Mouse (Mus musculus) liver, embryonic 14.5 days (tissue): ENCODE measurements around the gene Nap1l5. TPM values are rescaled to one million over a fixed set of nuclear protein-coding genes. Genes with fewer than 3 reads are reported as not detected.

Experiments
- ATAC-seq: fragments of 200-750 bp; cut with Nextera tagmentation; 2 replicates; pipeline ENCODE4 v1.8.0; 2017; ENCODE audit warnings: moderate number of reproducible peaks, mild to moderate bottlenecking, moderate library complexity; ENCODE audit not compliant: insufficient read depth
- DNase-seq, 3 experiments: peaks; one replicate each; pipeline ENCODE4 v3.0.0-alpha.2; 2012 to 2013; ENCODE audit warnings: low read depth in 3 of 3, low spot score in 3 of 3
- H3K27ac ChIP-seq: fragments of 300-500 bp; sonication (generic); 2 replicates; pipeline ENCODE4 v1.5.1; 2014; ENCODE audit warnings: moderate library complexity, mild to moderate bottlenecking, control low read depth, inconsistent platforms
- H3K27me3 ChIP-seq: fragments of 300-500 bp; sonication (generic); 2 replicates; pipeline ENCODE4 v1.6.1; 2014; ENCODE audit warnings: mild to moderate bottlenecking, low read length, moderate library complexity; ENCODE audit not compliant: control insufficient read depth, insufficient read depth
- H3K36me3 ChIP-seq: fragments of 300-500 bp; sonication (generic); replicated peaks from 2 replicates; pipeline ENCODE4 v1.6.1; 2014; ENCODE audit warnings: low read depth; ENCODE audit not compliant: control insufficient read depth, insufficient read depth
- H3K4me1 ChIP-seq, 2 experiments: fragments of 200-500 bp in 1 of 2; fragments of 300-500 bp in 1 of 2; sonication (generic) in 1 of 2; replicated peaks; 2 replicates each; pipeline ENCODE4 v1.6.1; 2012 to 2014; ENCODE audit warnings: antibody characterized with exemption in 1 of 2, inconsistent platforms in 1 of 2, low read length in 1 of 2; ENCODE audit not compliant: control insufficient read depth in 2 of 2, insufficient read depth in 2 of 2
- H3K4me2 ChIP-seq: fragments of 300-500 bp; sonication (generic); 2 replicates; pipeline ENCODE4 v1.6.1; 2014; ENCODE audit warnings: low read depth, mild to moderate bottlenecking, control low read depth, moderate library complexity
- H3K4me3 ChIP-seq, 2 experiments: fragments of 200-500 bp in 1 of 2; fragments of 300-500 bp in 1 of 2; sonication (generic) in 1 of 2; 2 replicates each; pipeline ENCODE4 v1.5.1; 2012 to 2014; ENCODE audit warnings: low read depth in 2 of 2, low read length in 2 of 2, mild to moderate bottlenecking in 2 of 2, control low read depth in 1 of 2, inconsistent platforms in 1 of 2, moderate library complexity in 1 of 2; ENCODE audit not compliant: insufficient read depth in 1 of 2
- H3K9ac ChIP-seq: fragments of 300-500 bp; sonication (generic); replicated peaks from 2 replicates; pipeline ENCODE4 v1.6.1; 2014; ENCODE audit warnings: mild to moderate bottlenecking, control low read depth, moderate library complexity
- H3K9me3 ChIP-seq: fragments of 300-500 bp; sonication (generic); 2 replicates; pipeline ENCODE4 v1.6.1; 2016; ENCODE audit warnings: low read length, mixed read lengths; ENCODE audit not compliant: control insufficient read depth
- CTCF ChIP-seq: IDR thresholded peaks from 2 replicates; pipeline ENCODE4 v1.5.1; 2016; ENCODE audit warnings: antibody characterized with exemption, low read depth, control low read depth
- EP300 ChIP-seq: IDR thresholded peaks from 2 replicates; pipeline ENCODE4 v1.6.1; 2016; ENCODE audit warnings: antibody characterized with exemption, low read depth
- WGBS: fragments of 180-500 bp; shearing (Covaris S2); extraction: QIAGEN DNeasy Blood & Tissue Kit; methylation state at CpG from one replicate; pipeline ENCODE4 v1.1.7; 2014; ENCODE audit not compliant: insufficient replicate concordance; 5-methylcytosine and 5-hydroxymethylcytosine counted together
- polyA plus RNA-seq, 2 experiments: library from polyadenylated mRNA; depleted of rRNA in 1 of 2; stranded (reverse) in 1 of 2; unstranded in 1 of 2; fragments of >200 nt; fragmentation: Nextera tagmentation in 1 of 2; extraction: Ambion mirVana in 1 of 2; gene quantifications; 2 replicates each; pipeline versions ENCODE4 v1.2.1 to v1.2.3; 2012 to 2014

Gene Nap1l5
- polyA plus RNA-seq, 2 experiments: 0.13 to 0.22 TPM

DNA sequence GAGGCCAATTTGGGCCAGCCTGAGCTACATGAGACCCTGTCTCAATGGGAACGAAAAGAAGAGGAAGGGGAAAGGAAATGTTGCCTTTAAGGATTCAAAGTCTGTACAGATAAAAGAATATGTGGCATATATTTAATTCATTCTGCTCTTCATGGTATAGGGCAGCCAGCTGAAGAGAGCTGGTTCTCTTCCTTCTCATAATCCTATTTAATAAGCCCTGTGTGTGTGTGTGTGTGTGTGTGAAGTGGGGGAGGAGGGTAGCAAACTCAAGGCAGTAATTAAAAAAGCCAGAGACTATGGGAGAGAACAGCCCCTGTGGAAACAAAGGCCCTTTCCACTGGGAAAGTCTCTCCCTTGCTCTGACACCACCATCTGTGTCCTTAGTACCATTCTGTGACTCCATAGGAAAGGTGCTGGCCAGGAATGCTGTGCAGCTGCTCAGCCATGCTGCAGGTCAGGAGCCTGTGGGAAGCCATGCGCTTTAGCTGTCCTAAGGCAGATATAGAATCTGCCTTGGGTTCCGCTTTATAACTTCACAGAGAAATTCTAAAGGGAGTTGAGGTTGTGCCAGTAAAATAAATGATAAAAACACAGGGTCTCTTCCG lies 43.1 kb downstream of the Nap1l5 start:
- Histone ChIP-seq H3K27ac (no peak overlapping the region), H3K9me3 (no peaks in the 10 kb centered on the region), H3K4me1 (no peaks in the 10 kb centered on the region), H3K4me2 (no peak overlapping the region), H3K27me3 (no peaks in the 10 kb centered on the region), H3K36me3 (no peaks in the 10 kb centered on the region), H3K9ac (no peak overlapping the region), H3K4me3 (no peak overlapping the region)
- TF ChIP-seq EP300 (no peak), CTCF (no peak)
- ATAC-seq: no peak
- 61% methylated on average over 4 of the region's 4 CpGs for WGBS
- DNase-seq: no peak

DNA sequence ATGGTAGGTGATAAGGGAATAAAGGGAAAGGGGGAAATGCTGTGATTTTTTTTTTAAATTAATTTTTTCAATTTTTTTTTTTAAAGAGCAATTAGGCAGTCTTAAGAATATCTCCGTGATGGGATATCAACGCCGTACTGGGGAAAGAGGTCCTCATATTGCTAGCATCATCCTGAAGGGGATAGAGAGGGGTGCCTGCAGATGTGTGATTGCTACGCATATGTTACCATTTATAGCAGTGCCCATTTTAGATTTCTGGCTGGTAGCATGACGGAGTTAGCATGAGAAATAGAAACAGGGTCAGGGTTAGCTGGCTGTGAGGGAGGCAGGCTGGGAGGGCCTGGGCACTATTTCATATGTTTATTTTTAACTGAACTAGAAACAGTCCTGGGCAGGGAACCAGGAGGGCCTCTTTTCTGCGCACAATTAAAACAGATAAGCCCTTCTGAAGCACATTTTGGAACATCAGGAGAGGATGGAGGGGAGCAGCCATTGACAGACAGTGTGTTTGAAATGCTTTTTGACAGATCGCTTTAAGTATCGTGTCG lies 44.4 kb downstream of the Nap1l5 start:
- Histone ChIP-seq H3K9me3 (no peaks in the 10 kb centered on the region), H3K4me3 (no peak overlapping the region), H3K27ac (no peak overlapping the region), H3K9ac (no peak overlapping the region), H3K36me3 (no peaks in the 10 kb centered on the region), H3K27me3 (no peaks in the 10 kb centered on the region), H3K4me2 (no peak overlapping the region), H3K4me1 (no peaks in the 10 kb centered on the region)
- 69% methylated on average over 9 of the region's 9 CpGs for WGBS
- DNase-seq (no peak), ATAC-seq (no peak)
- no peak for TF ChIP-seq CTCF
- TF ChIP-seq EP300: no peak

DNA sequence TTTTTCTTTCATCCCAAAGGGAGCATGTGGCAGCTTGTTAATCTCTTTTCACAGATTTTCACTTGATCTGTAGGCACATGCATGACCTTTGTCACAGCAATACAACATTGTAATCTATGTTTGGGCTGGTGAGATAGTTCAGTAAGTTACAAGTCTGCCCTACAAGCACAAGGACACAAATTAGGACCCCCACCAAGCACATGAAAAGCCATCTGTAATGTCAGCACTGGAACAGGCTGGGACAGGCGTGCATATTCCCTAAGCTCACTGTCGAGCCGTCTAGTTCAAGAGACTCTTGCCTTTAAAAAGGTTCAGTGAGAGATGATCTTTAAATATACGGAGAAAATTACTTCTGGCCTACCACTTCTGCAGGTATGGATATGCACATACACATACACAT lies 47.4 kb downstream of the Nap1l5 start:
- ATAC-seq: no peak
- 72% methylated on average over 4 of the region's 4 CpGs for WGBS
- DNase-seq: no peak
- H3K4me2 ChIP-seq: no peak overlapping the region
- H3K9me3 ChIP-seq: no peaks in the 10 kb centered on the region
- TF ChIP-seq CTCF: no peak
- TF ChIP-seq EP300: no peak
- H3K27me3 ChIP-seq: no peaks in the 10 kb centered on the region
- H3K27ac ChIP-seq: no peak overlapping the region
- no peak overlapping the region for H3K4me3 ChIP-seq
- no peaks in the 10 kb centered on the region for H3K36me3 ChIP-seq
- no peaks in the 10 kb centered on the region for H3K4me1 ChIP-seq
- H3K9ac ChIP-seq: no peak overlapping the region

DNA sequence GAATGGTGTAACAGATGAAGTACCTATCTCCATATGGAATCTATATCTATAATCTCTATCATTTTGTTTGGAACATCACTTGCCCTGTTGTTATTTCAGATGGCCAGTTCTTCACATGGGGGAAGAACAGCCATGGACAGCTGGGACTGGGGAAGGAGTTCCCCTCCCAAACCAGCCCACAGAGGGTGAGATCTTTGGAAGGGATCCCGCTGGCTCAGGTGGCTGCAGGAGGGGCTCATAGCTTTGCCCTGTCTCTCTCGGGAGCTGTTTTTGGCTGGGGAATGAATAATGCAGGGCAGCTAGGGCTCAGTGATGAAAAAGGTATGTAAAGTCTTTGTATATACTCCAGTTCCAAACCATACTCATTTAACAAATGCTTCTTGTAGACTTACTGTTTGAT lies 50.4 kb downstream of the Nap1l5 start:
- Histone ChIP-seq H3K27me3 (no peaks in the 10 kb centered on the region), H3K9me3 (no peaks in the 10 kb centered on the region), H3K4me2 (no peak overlapping the region), H3K4me3 (no peak overlapping the region), H3K36me3 (no peaks in the 10 kb centered on the region), H3K27ac (no peak overlapping the region), H3K4me1 (no peaks in the 10 kb centered on the region), H3K9ac (no peak overlapping the region)
- 56% methylated on average over 2 of the region's 2 CpGs for WGBS
- no peak for ATAC-seq
- no peak for TF ChIP-seq EP300
- no peak for TF ChIP-seq CTCF
- no peak for DNase-seq

DNA sequence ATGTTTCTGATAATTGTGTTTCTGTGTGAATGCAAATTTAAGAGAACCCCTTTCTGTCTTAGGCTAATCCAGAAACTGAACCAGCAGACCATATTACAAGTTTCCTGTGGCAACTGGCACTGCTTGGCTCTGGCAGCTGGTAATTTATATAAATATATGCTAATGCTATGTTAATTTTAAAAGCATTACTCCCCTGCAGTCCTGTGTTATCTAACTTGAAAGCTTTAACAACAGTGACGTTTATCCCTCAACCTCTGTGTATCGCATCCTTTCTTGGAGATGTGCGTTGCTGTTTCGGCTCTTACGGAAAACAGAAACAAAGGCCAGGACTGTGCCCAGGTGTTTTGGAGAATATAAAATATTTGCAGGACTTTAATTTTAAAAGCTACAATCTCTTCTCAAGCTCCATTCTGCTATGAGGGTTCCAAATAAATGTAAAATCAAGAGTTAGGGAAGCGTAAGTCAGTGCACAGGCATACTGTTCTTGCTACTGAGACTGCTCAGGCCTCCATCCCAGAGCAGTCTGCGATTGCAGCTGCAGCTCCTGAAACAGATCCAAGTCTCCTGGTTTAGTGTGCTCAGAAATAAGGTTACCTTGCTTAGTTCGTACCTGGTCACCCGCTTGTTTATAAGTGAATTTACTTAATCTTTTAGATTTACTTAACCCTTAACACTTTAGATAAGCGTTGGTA lies 51.1 kb downstream of the Nap1l5 start:
- H3K36me3 ChIP-seq: no peaks in the 10 kb centered on the region
- no peak overlapping the region for H3K27ac ChIP-seq
- H3K4me1 ChIP-seq: no peaks in the 10 kb centered on the region
- no peak for TF ChIP-seq EP300
- TF ChIP-seq CTCF: no peak
- H3K4me2 ChIP-seq: no peak overlapping the region
- DNase-seq: no peak
- ATAC-seq: no peak
- no peaks in the 10 kb centered on the region for H3K9me3 ChIP-seq
- H3K27me3 ChIP-seq: no peaks in the 10 kb centered on the region
- H3K4me3 ChIP-seq: no peak overlapping the region
- 76% methylated on average over 10 of the region's 10 CpGs for WGBS
- H3K9ac ChIP-seq: no peak overlapping the region

Other genes with a start within 250 kb of the Nap1l5 start
- 2.9 and 3.3 TPM in 2 replicates for gene Herc3, start 75.6 kb downstream of the Nap1l5 start, polyA plus RNA-seq (2012; rRNA removed)
- gene Herc3, start 75.6 kb downstream of the Nap1l5 start, polyA plus RNA-seq (2014; fragmentation: Nextera tagmentation; extraction: Ambion mirVana): 2.1 and 2.4 TPM in 2 replicates
- gene Fam13a, start 117.5 kb upstream of the Nap1l5 start, polyA plus RNA-seq (2012; rRNA removed): 0.23 and 0.32 TPM in 2 replicates
- 0.77 and 1.1 TPM in 2 replicates for gene Fam13a, start 117.5 kb upstream of the Nap1l5 start, polyA plus RNA-seq (2014; fragmentation: Nextera tagmentation; extraction: Ambion mirVana)